Comparison of ENCODE assay signal across 15 mouse cellular contexts in genomic region chrX:73946896-73947295, GRCm38 (mm10).
"Had no signal": no experiment of that assay in that cellular context is flagged by ENCODE, and none has a peak within 500 bp of the region (broad histone marks: within the 10 kb centered on the region; RNA-seq: fewer than 3 reads in every experiment).

No protein-coding gene starts in this region.

- H3K9me3 ChIP-seq: lung, embryonic 15.5 days; midbrain, embryonic 10.5 days; midbrain, embryonic 12.5 days; midbrain, embryonic 15.5 days; neural tube, embryonic 12.5 days had no signal

- H3K27me3 ChIP-seq: lung, embryonic 15.5 days; midbrain, embryonic 12.5 days; midbrain, embryonic 15.5 days; neural tube, embryonic 12.5 days had no signal

- H3K4me1 ChIP-seq: lung, embryonic 15.5 days; midbrain, embryonic 10.5 days; midbrain, embryonic 12.5 days; midbrain, embryonic 15.5 days; neural tube, embryonic 12.5 days had no signal

- H3K27ac ChIP-seq: liver, embryonic 14.5 days; lung, embryonic 15.5 days; macrophage; midbrain, embryonic 10.5 days; midbrain, embryonic 12.5 days; midbrain, embryonic 15.5 days; neural tube, embryonic 12.5 days had no signal

- H3K9ac ChIP-seq: liver, embryonic 14.5 days; lung, embryonic 15.5 days; midbrain, embryonic 12.5 days; midbrain, embryonic 15.5 days; neural tube, embryonic 12.5 days had no signal

- H3K4me3 ChIP-seq: lung, embryonic 15.5 days; midbrain, embryonic 10.5 days; midbrain, embryonic 12.5 days; midbrain, embryonic 15.5 days; neural tube, embryonic 12.5 days had no signal

- DNase-seq: lung, adult 2 months; lung, postnatal 14 days; lung, postnatal 36 days; right cerebral cortex, postnatal 14 days; thymus, adult 2 months; thymus, postnatal 25 days; thymus, postnatal 4 days had no signal

- H3K4me2 ChIP-seq: lung, embryonic 15.5 days; midbrain, embryonic 12.5 days; midbrain, embryonic 15.5 days; neural tube, embryonic 12.5 days had no signal

- ATAC-seq: lung, postnatal 0 days; midbrain, embryonic 15.5 days had no signal
